Mouse (Mus musculus) ES-Bruce4 (cell line): Measurements from ENCODE around the gene Cry2. TPM values are rescaled to one million over a fixed set of nuclear protein-coding genes. Genes with fewer than 3 reads are reported as not detected.

ENCODE experiments used
- H3K27ac ChIP-seq: 2 replicates; pipeline ENCODE4 v1.5.1; 2012; ENCODE audit warnings: low read length, inconsistent platforms; ENCODE audit not compliant: insufficient read depth
- H3K27me3 ChIP-seq: 2 replicates; pipeline ENCODE4 v1.6.1; 2012; ENCODE audit warnings: mild to moderate bottlenecking, low read length, inconsistent platforms; ENCODE audit not compliant: control insufficient read depth, poor library complexity, insufficient read depth, severe bottlenecking
- H3K36me3 ChIP-seq: 2 replicates; pipeline ENCODE4 v1.6.1; 2012; ENCODE audit warnings: inconsistent platforms, mild to moderate bottlenecking, low read length, moderate library complexity; ENCODE audit not compliant: control insufficient read depth, poor library complexity, insufficient read depth, severe bottlenecking
- H3K4me1 ChIP-seq: one replicate; pipeline ENCODE4 v1.8.1; 2011; ENCODE audit warnings: low read length; ENCODE audit not compliant: control insufficient read depth, insufficient read depth
- H3K4me3 ChIP-seq: 2 replicates; pipeline ENCODE4 v1.5.1; 2011; ENCODE audit warnings: low read depth, mild to moderate bottlenecking, low read length
- H3K9ac ChIP-seq: 2 replicates; pipeline ENCODE4 v1.6.1; 2012; ENCODE audit warnings: low read depth, mild to moderate bottlenecking, inconsistent platforms; ENCODE audit not compliant: poor library complexity, severe bottlenecking
- H3K9me3 ChIP-seq: replicated peaks from 2 replicates; pipeline ENCODE4 v1.6.1; 2012; ENCODE audit warnings: mild to moderate bottlenecking, low read length, inconsistent platforms; ENCODE audit not compliant: control insufficient read depth, poor library complexity, insufficient read depth, severe bottlenecking
- CTCF ChIP-seq: IDR thresholded peaks from one replicate; pipeline ENCODE4 v1.8.1; 2011; ENCODE audit warnings: low read depth, low read length
- EP300 ChIP-seq: IDR thresholded peaks from 2 replicates; pipeline ENCODE4 v1.6.1; 2011; ENCODE audit warnings: low read depth, low read length; ENCODE audit not compliant: insufficient read depth
- POLR2A ChIP-seq: IDR thresholded peaks from one replicate; pipeline ENCODE4 v1.8.1; 2011; ENCODE audit warnings: low read length; ENCODE audit not compliant: insufficient read depth
- polyA plus RNA-seq: library from polyadenylated mRNA; stranded (reverse); fragments of >200 nt; gene quantifications from 2 replicates; pipeline ENCODE4 v1.2.4, GENCODE M21; 2011; ENCODE audit warnings: low read depth; ENCODE audit not compliant: missing spikeins, insufficient read depth, insufficient read length

Gene Cry2
- polyA plus RNA-seq, 1 experiment = 9.9 TPM

- no peak overlapping the region for H3K4me3 ChIP-seq
- no peaks in the 10 kb centered on the region for H3K36me3 ChIP-seq
- peaks cover 2% of the 10 kb centered on the region for H3K9me3 ChIP-seq
- peak overlapping the region; percentile 36; the same call in 1 of the 2 replicates for H3K27ac ChIP-seq
- no peaks in the 10 kb centered on the region for H3K27me3 ChIP-seq
- TF ChIP-seq POLR2A = no peak
- TF ChIP-seq EP300 = 0 out of 2 replicates have a peak, but pooled peaks have one; percentile 48
- no peak overlapping the region for H3K9ac ChIP-seq
- no peaks in the 10 kb centered on the region for H3K4me1 ChIP-seq
These were observed 41.9 kb upstream of the Cry2 start for GRCm38 (mm10) chr2:92475711-92476110.

- Histone ChIP-seq H3K9me3 (peaks cover 2% of the 10 kb centered on the region), H3K27me3 (no peaks in the 10 kb centered on the region), H3K27ac (no peak overlapping the region; the same call in 1 of the 2 replicates), H3K9ac (no peak overlapping the region), H3K4me3 (no peak overlapping the region), H3K4me1 (no peaks in the 10 kb centered on the region), H3K36me3 (no peaks in the 10 kb centered on the region)
- no peak for TF ChIP-seq POLR2A
- TF ChIP-seq EP300 = no peak
- no peak for TF ChIP-seq CTCF
These were observed 41.1 kb upstream of the Cry2 start for GRCm38 (mm10) chr2:92474920-92475319.

DNA sequence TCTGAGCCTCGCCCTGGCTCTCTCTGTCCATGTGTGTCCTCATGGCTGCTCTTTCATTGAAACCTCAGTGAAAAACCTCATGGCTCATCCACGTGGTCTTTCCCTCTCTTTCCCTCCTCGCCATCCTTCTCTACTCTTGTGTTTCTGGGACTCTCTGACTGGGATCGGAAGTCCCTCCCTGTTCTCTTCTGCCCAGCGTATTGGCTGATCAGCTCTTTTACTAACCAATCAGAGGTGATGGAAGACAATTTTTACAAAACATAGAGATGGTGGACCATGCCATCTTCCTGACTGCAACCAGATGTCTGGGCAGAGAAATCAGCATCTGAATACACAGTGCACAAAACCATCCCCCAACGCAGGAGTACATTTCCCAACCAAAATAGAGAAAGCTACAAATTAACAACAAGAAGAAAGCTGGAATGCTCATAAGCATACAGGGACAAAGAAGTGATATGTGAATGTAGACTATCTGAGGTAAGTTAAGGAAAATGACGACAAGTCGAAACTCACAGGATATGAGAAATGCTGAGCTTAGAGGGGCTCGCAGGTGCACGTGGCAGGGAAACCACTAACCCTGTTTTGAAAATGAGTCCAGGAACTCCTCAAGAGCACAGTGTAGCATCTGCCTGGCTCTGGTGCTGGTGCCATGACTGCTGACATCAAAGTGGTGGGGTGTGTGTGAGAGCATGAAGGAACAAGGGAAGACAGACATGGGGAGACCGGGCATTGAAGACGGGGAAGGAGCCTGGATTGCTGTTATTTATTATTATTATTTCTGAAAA lies 38.2 kb upstream of the Cry2 start:
- Histone ChIP-seq H3K4me1 (no peaks in the 10 kb centered on the region), H3K9me3 (peaks cover 2% of the 10 kb centered on the region), H3K27me3 (no peaks in the 10 kb centered on the region), H3K9ac (no peak overlapping the region), H3K27ac (no peak overlapping the region), H3K36me3 (no peaks in the 10 kb centered on the region), H3K4me3 (no peak overlapping the region)
- TF ChIP-seq EP300 (no peak), POLR2A (no peak), CTCF (no peak)

- no peak overlapping the region for H3K9ac ChIP-seq
- no peaks in the 10 kb centered on the region for H3K9me3 ChIP-seq
- TF ChIP-seq EP300 = no peak
- TF ChIP-seq POLR2A = no peak
- no peaks in the 10 kb centered on the region for H3K4me1 ChIP-seq
- H3K36me3 ChIP-seq = no peaks in the 10 kb centered on the region
- H3K4me3 ChIP-seq = no peak overlapping the region
- no peaks in the 10 kb centered on the region for H3K27me3 ChIP-seq
- no peak overlapping the region for H3K27ac ChIP-seq
These were observed 30.8 kb upstream of the Cry2 start for GRCm38 (mm10) chr2:92464690-92465089.

- Histone ChIP-seq H3K9ac (no peak overlapping the region), H3K9me3 (no peaks in the 10 kb centered on the region), H3K27me3 (no peaks in the 10 kb centered on the region), H3K27ac (no peak overlapping the region), H3K4me3 (no peak overlapping the region), H3K36me3 (no peaks in the 10 kb centered on the region), H3K4me1 (no peaks in the 10 kb centered on the region)
- TF ChIP-seq CTCF (no peak), EP300 (no peak), POLR2A (no peak)
These were observed 27.4 kb upstream of the Cry2 start for GRCm38 (mm10) chr2:92461215-92461614.

GRCm38 (mm10) chr2:92459921-92460707 lies 26.3 kb upstream of the Cry2 start, which contains the start of gene Slc35c1:
TSS of gene Slc35c1 (minus strand) at chr2:92460538.
- Histone ChIP-seq H3K4me1 (no peaks in the 10 kb centered on the region), H3K36me3 (no peaks in the 10 kb centered on the region), H3K27ac (no peak within 1 kb of the TSS), H3K9me3 (no peaks in the 10 kb centered on the region), H3K27me3 (no peaks in the 10 kb centered on the region), H3K9ac (peak within 1 kb of the TSS; percentile 66), H3K4me3 (peak within 1 kb of the TSS; percentile 95)
- TF ChIP-seq EP300 (no peak), POLR2A (no peak), CTCF (no peak)
